Mouse (Mus musculus) liver, embryonic 14.5 days (tissue): Measurements from ENCODE around the gene Tfcp2.

Source experiments
- CTCF ChIP-seq: IDR thresholded peaks from 2 replicates; pipeline ENCODE4 v1.5.1; 2016; ENCODE audit warnings: antibody characterized with exemption, low read depth, control low read depth
- EP300 ChIP-seq: IDR thresholded peaks from 2 replicates; pipeline ENCODE4 v1.6.1; 2016; ENCODE audit warnings: antibody characterized with exemption, low read depth

- TF ChIP-seq CTCF (no peak), EP300 (no peak)
Measured at GRCm38 (mm10) chr15:100576810-100577209, 25.0 kb upstream of the Tfcp2 start.
